In genomic region chr19:25924385-25924769, GRCm38 (mm10) we compare ENCODE assay signal across 14 mouse cellular contexts.
DNase-seq lines count a peak whose midpoint lies in the region; ATAC-seq and TF ChIP-seq lines count a peak whose summit lies in the region.
"Had no signal": no experiment of that assay in that cellular context is flagged by ENCODE, and none has a peak within 500 bp of the region (broad histone marks: within the 10 kb centered on the region; RNA-seq: fewer than 3 reads in every experiment).

No protein-coding gene starts in this region.

- H3K27me3 ChIP-seq in lung, postnatal 0 days (replicated peaks; ENCODE audit: insufficient read depth, low read length): no peaks in the 10 kb centered on the region
- H3K27me3 ChIP-seq in embryonic facial prominence, embryonic 10.5 days (replicated peaks; ENCODE audit: low read depth, poor library complexity, severe bottlenecking): no peaks in the 10 kb centered on the region
- H3K27me3 ChIP-seq in limb, embryonic 15.5 days: no peaks in the 10 kb centered on the region
- H3K27me3 ChIP-seq in intestine, postnatal 0 days (replicated peaks; ENCODE audit: control insufficient read depth, insufficient read depth, low read length): no peaks in the 10 kb centered on the region
- H3K27me3 ChIP-seq: forebrain, embryonic 15.5 days had no signal

- no peak for ATAC-seq in lung, postnatal 0 days
- ATAC-seq in limb, embryonic 15.5 days (ENCODE audit: insufficient number of reproducible peaks, low FRiP score, low TSS enrichment, low read depth): no peak
- no peak for ATAC-seq in intestine, postnatal 0 days
- ATAC-seq: forebrain, embryonic 15.5 days had no signal

- peak; percentile 19 for DNase-seq in lung, postnatal 0 days (ENCODE audit: low spot score)
- DNase-seq in lung, adult 2 months: no peak
- no peak for DNase-seq in embryonic facial prominence, embryonic 10.5 days (ENCODE audit: low spot score)
- peak; percentile 28 for DNase-seq in gastrocnemius, adult 18-20 months (ENCODE audit: low spot score)
- DNase-seq in adrenal gland, postnatal 10 days: no peak
- DNase-seq: adrenal gland, postnatal 36 days; cerebellum, adult 11 months; right cerebral cortex, postnatal 25 days had no signal

- no peak overlapping the region for H3K4me2 ChIP-seq in lung, postnatal 0 days (replicated peaks; ENCODE audit: low read depth, low read length)
- H3K4me2 ChIP-seq in limb, embryonic 15.5 days: no peak overlapping the region
- no peak overlapping the region for H3K4me2 ChIP-seq in intestine, postnatal 0 days (replicated peaks; ENCODE audit: low read depth)
- H3K4me2 ChIP-seq: forebrain, embryonic 15.5 days; hindbrain, embryonic 14.5 days had no signal

- TF ChIP-seq POLR2A in lung, adult 2 months (IDR thresholded peaks at IDR 0.05; ENCODE audit: borderline replicate concordance, extremely low read depth, low read depth, low read length): no peak

- no peak for TF ChIP-seq EP300 in lung, postnatal 0 days (IDR thresholded peaks at IDR 0.05)

- H3K36me3 ChIP-seq in lung, postnatal 0 days (ENCODE audit: insufficient read depth, low read length): no peaks in the 10 kb centered on the region
- no peaks in the 10 kb centered on the region for H3K36me3 ChIP-seq in embryonic facial prominence, embryonic 10.5 days (replicated peaks)
- H3K36me3 ChIP-seq in limb, embryonic 15.5 days: no peaks in the 10 kb centered on the region
- no peaks in the 10 kb centered on the region for H3K36me3 ChIP-seq in intestine, postnatal 0 days (ENCODE audit: control insufficient read depth, insufficient read depth)
- H3K36me3 ChIP-seq: forebrain, embryonic 15.5 days; heart, embryonic 10.5 days had no signal

- no peak overlapping the region for H3K27ac ChIP-seq in lung, postnatal 0 days (ENCODE audit: low read length)
- peak overlapping the region; percentile 40; the same call in 1 of the 2 replicates for H3K27ac ChIP-seq in embryonic facial prominence, embryonic 10.5 days (replicated peaks)
- peak overlapping the region; percentile 22; the same call in 1 of the 2 replicates for H3K27ac ChIP-seq in limb, embryonic 15.5 days
- no peak overlapping the region for H3K27ac ChIP-seq in intestine, postnatal 0 days (ENCODE audit: low read depth, low read length)
- H3K27ac ChIP-seq: forebrain, embryonic 15.5 days; heart, embryonic 10.5 days; hindbrain, embryonic 14.5 days; liver, embryonic 14.5 days had no signal

- 18% methylated on average over 5 of the region's 5 CpGs for WGBS in lung, postnatal 0 days
- 25% methylated on average over 5 of the region's 5 CpGs for WGBS in lung, adult 2 months
- 57% methylated on average over 5 of the region's 5 CpGs for WGBS in embryonic facial prominence, embryonic 10.5 days
- 23% methylated on average over 5 of the region's 5 CpGs for WGBS in limb, embryonic 15.5 days
- WGBS in intestine, postnatal 0 days: 37% methylated on average over 5 of the region's 5 CpGs

- H3K9me3 ChIP-seq in lung, postnatal 0 days (ENCODE audit: low read length): no peaks in the 10 kb centered on the region
- H3K9me3 ChIP-seq in embryonic facial prominence, embryonic 10.5 days: no peaks in the 10 kb centered on the region
- H3K9me3 ChIP-seq in limb, embryonic 15.5 days: no peaks in the 10 kb centered on the region
- H3K9me3 ChIP-seq in intestine, postnatal 0 days (ENCODE audit: control insufficient read depth): no peaks in the 10 kb centered on the region
- H3K9me3 ChIP-seq: forebrain, embryonic 15.5 days; heart, embryonic 10.5 days had no signal

- no peaks in the 10 kb centered on the region for H3K4me1 ChIP-seq in lung, postnatal 0 days (ENCODE audit: insufficient read depth, low read depth, low read length)
- H3K4me1 ChIP-seq in lung, adult 2 months (ENCODE audit: control insufficient read depth, insufficient read depth, low read length): no peaks in the 10 kb centered on the region
- peaks cover 35% of the 10 kb centered on the region for H3K4me1 ChIP-seq in embryonic facial prominence, embryonic 10.5 days
- peaks cover 8% of the 10 kb centered on the region for H3K4me1 ChIP-seq in limb, embryonic 15.5 days
- H3K4me1 ChIP-seq in intestine, postnatal 0 days (replicated peaks; ENCODE audit: control insufficient read depth, insufficient read depth, low read length): no peaks in the 10 kb centered on the region
- H3K4me1 ChIP-seq: forebrain, embryonic 15.5 days had no signal

- no peak overlapping the region for H3K9ac ChIP-seq in lung, postnatal 0 days (replicated peaks; ENCODE audit: low read depth)
- no peak overlapping the region for H3K9ac ChIP-seq in limb, embryonic 15.5 days
- no peak overlapping the region for H3K9ac ChIP-seq in intestine, postnatal 0 days (ENCODE audit: low read depth, low read length)
- H3K9ac ChIP-seq: forebrain, embryonic 15.5 days; hindbrain, embryonic 14.5 days; liver, embryonic 14.5 days had no signal

- no peak overlapping the region for H3K4me3 ChIP-seq in lung, postnatal 0 days (ENCODE audit: low read depth, low read length)
- no peak overlapping the region for H3K4me3 ChIP-seq in lung, adult 2 months (replicated peaks; ENCODE audit: extremely low read depth, low read depth, low read length)
- H3K4me3 ChIP-seq in embryonic facial prominence, embryonic 10.5 days: no peak overlapping the region
- no peak overlapping the region for H3K4me3 ChIP-seq in limb, embryonic 15.5 days
- H3K4me3 ChIP-seq in intestine, postnatal 0 days (ENCODE audit: low read depth, low read length): no peak overlapping the region
- H3K4me3 ChIP-seq: forebrain, embryonic 15.5 days; heart, embryonic 10.5 days had no signal

- no peak for TF ChIP-seq CTCF in lung, postnatal 0 days (IDR thresholded peaks at IDR 0.05)
- no peak for TF ChIP-seq CTCF in lung, adult 2 months (IDR thresholded peaks at IDR 0.05; ENCODE audit: insufficient read depth, low read length)
- no peak for TF ChIP-seq CTCF in intestine, postnatal 0 days (IDR thresholded peaks at IDR 0.05; ENCODE audit: low read depth)

Comparison
In these comparisons a context has a peak if more than half of its experiments do, and no peak if none do; other contexts are left out.
1. DNase-seq: peak in lung, postnatal 0 days (single experiment) and gastrocnemius, adult 18-20 months (single experiment); none in lung, adult 2 months (single experiment), embryonic facial prominence, embryonic 10.5 days (single experiment) and adrenal gland, postnatal 10 days (single experiment).
2. H3K27ac ChIP-seq: peak in embryonic facial prominence, embryonic 10.5 days (single experiment) and limb, embryonic 15.5 days (single experiment); none in lung, postnatal 0 days (single experiment) and intestine, postnatal 0 days (single experiment).